Mouse (Mus musculus) embryonic facial prominence, embryonic 15.5 days (tissue): ENCODE data around the gene Gipc3. TPM values are rescaled to one million over a fixed set of nuclear protein-coding genes. Genes with fewer than 3 reads are reported as not detected.

Experiments used
- ATAC-seq: fragments of 200-750 bp; cut with Nextera tagmentation; 2 replicates; pipeline ENCODE4 v1.8.0; 2017; ENCODE audit warnings: low read depth, moderate TSS enrichment; ENCODE audit not compliant: insufficient number of reproducible peaks, low FRiP score, low TSS enrichment
- H3K27ac ChIP-seq: fragments of 300-500 bp; sonication (generic); replicated peaks from 2 replicates; pipeline ENCODE4 v1.5.1; 2015; ENCODE audit warnings: mild to moderate bottlenecking, inconsistent platforms
- H3K27me3 ChIP-seq: fragments of 300-500 bp; sonication (generic); 2 replicates; pipeline ENCODE4 v1.6.1; 2015; ENCODE audit warnings: inconsistent platforms
- H3K36me3 ChIP-seq: fragments of 300-500 bp; sonication (generic); 2 replicates; pipeline ENCODE4 v1.6.1; 2015; ENCODE audit warnings: mild to moderate bottlenecking, inconsistent platforms
- H3K4me1 ChIP-seq: fragments of 300-500 bp; sonication (generic); 2 replicates; pipeline ENCODE4 v1.6.1; 2015; ENCODE audit warnings: inconsistent platforms
- H3K4me2 ChIP-seq: fragments of 300-500 bp; sonication (generic); replicated peaks from 2 replicates; pipeline ENCODE4 v1.6.1; 2015; ENCODE audit warnings: mild to moderate bottlenecking, inconsistent platforms
- H3K4me3 ChIP-seq: fragments of 300-500 bp; sonication (generic); replicated peaks from 2 replicates; pipeline ENCODE4 v1.5.1; 2015; ENCODE audit warnings: mild to moderate bottlenecking, inconsistent platforms
- H3K9ac ChIP-seq: fragments of 300-500 bp; sonication (generic); 2 replicates; pipeline ENCODE4 v1.6.1; 2015; ENCODE audit warnings: inconsistent platforms
- H3K9me3 ChIP-seq: fragments of 300-500 bp; sonication (generic); replicated peaks from 2 replicates; pipeline ENCODE4 v1.6.1; 2016; ENCODE audit warnings: inconsistent platforms
- WGBS: fragments of 180-500 bp; shearing (Covaris S2); methylation state at CpG from one replicate; pipeline ENCODE4 v1.1.7; 2015; 5-methylcytosine and 5-hydroxymethylcytosine counted together
- polyA plus RNA-seq: library from polyadenylated mRNA; unstranded; fragments of >200 nt; fragmentation: Nextera tagmentation; extraction: Ambion mirVana; gene quantifications from 2 replicates; pipeline ENCODE4 v1.2.1, GENCODE M21; 2015

Gene Gipc3
- polyA plus RNA-seq, 1 experiment from 2014 or later: 0.29 TPM

DNA sequence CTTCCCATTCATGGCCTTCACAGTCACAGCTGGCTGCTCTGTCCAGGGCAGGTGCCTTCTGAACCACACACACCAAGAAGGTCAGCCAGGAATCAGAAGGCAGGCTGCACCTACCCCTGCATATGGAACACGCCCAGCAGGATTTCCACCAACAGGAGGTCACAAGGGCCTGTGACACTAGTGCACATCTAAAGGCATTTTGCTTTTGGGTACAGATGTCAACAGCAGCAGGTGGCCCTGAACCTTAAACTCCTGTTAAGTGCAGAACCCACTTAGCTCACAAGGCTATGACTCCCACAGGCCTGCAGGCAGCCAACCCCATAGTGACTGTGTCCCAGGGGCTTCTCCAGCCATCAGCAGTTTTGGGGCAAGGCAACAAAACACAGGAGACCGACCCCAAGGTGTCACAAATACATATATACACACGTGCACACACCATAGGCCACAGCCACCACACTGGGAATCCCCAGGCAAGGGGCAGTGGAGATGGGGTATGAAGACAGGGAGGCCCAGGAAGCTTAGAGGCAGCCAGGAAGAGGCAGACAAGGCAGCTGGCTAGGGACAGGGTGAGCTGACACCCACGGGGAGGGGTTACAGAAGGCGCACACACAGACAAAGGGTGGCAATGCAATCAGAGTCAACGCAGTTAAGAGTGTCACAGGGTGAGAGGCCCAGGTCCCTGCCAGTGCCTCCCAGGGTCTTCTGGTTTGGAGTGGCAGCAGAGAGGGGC lies 23.6 kb upstream of the Gipc3 start:
- WGBS: 78% methylated on average over 6 of the region's 6 CpGs
- Histone ChIP-seq H3K36me3 (peaks cover 56% of the 10 kb centered on the region), H3K27me3 (peaks cover 28% of the 10 kb centered on the region), H3K4me3 (no peak overlapping the region), H3K4me1 (peaks cover 31% of the 10 kb centered on the region), H3K9ac (no peak overlapping the region), H3K27ac (no peak overlapping the region), H3K4me2 (no peak overlapping the region), H3K9me3 (no peaks in the 10 kb centered on the region)
- ATAC-seq: no peak

DNA sequence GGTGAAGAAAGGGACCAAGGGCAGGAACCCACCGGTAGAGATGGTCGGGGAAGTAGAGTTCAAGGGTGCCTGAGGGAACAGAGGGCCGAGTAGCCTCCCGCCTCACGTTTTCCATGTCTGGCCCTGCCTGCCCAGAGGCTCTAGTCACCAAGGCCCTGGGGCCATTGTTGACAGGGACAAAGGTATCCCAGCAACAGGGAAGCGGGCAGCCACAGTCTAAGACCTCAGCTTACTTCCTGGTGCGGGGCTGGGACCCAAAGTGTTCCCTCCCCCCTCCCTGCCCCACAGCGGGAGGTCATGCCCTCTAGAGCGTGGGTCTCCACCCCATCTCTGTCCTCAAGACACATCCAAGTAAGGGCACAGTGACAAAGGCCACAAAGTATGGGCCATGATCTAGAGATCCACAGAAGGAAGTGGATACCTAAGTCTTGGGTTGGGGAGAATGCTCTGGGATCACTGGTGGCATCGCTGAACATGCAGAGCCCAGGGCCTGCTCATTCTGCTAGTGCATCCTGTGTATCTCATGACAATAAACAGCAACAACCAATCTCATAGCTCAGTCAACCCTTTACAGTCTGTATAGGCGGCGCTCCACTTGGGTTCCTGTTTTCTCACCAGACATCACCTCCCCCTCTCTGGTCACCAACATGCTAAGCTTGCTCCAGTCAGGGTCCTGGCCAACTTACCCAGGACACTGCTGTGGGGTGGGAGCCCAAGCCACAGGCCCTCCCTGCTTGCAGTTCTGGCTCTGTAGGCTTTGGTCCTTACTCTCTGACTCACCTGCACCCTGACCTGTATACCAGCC lies 22.8 kb upstream of the Gipc3 start, which contains the start of gene 4930404N11Rik:
TSS of gene 4930404N11Rik (minus strand) at position 145 of the 805 bp plus-strand sequence.
- Histone ChIP-seq H3K4me3 (peak within 1 kb of the TSS; percentile 34), H3K9ac (peak within 1 kb of the TSS; percentile 15; the same call in 1 of the 2 replicates), H3K36me3 (peaks cover 52% of the 10 kb centered on the region), H3K27ac (no peak within 1 kb of the TSS), H3K4me1 (peaks cover 37% of the 10 kb centered on the region), H3K27me3 (peaks cover 28% of the 10 kb centered on the region), H3K9me3 (no peaks in the 10 kb centered on the region), H3K4me2 (peak within 1 kb of the TSS; percentile 53)
- 30% methylated on average over 12 of the region's 12 CpGs for WGBS
- ATAC-seq: 0 out of 2 replicates have a peak, but pooled peaks have one; percentile 6

DNA sequence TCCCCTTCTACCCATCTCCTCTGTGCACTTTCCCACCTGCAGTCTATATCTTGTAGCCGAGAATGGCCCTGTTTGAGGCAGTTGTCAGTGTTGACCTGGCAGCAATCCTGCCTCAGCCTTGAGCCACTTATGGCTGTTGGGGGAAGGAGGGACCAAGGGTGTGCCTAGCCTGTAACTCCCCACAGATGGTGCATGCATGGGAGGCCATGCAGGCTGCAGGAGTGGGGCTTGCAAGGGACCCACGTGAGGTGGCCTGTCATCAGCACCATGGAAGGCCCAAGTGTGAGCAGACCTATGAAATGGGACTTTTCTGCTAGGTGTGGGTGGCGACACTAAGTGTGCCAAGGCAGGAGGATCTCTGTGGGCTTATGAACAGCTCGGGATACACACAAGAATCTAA lies 22.0 kb upstream of the Gipc3 start:
- Histone ChIP-seq H3K9me3 (no peaks in the 10 kb centered on the region), H3K27ac (no peak overlapping the region), H3K36me3 (peaks cover 44% of the 10 kb centered on the region), H3K4me3 (peak overlapping the region; percentile 34; the same call in 1 of the 2 replicates), H3K27me3 (peaks cover 28% of the 10 kb centered on the region), H3K4me2 (peak overlapping the region; percentile 53; the same call in 1 of the 2 replicates), H3K9ac (no peak overlapping the region), H3K4me1 (peaks cover 43% of the 10 kb centered on the region)
- ATAC-seq: no peak; the same call in 1 of the 2 replicates
- WGBS: 35% methylated on average over 4 of the region's 4 CpGs

DNA sequence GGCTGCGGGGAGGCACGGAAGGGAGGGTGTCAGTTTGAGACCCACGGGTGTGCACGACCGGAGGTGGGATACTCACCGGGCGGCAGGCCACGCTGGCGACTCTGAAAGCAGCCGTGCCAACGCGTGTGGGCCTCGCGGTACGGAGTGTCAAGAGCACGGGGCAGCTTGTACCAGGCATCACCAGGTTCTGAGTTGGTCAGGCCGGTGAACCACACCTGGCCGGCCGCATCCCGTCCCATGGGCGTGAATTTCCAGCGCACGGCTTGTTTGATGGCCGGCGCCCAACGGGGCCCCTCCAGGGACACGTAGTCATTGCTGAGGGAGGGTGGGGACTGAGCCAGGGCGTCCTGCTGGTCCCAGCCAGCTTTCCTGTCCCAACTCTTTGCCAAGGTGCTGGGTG lies 21.6 kb upstream of the Gipc3 start:
- 16% methylated on average over 28 of the region's 28 CpGs for WGBS
- peaks cover 47% of the 10 kb centered on the region for H3K4me1 ChIP-seq
- H3K9me3 ChIP-seq: no peaks in the 10 kb centered on the region
- H3K36me3 ChIP-seq: peaks cover 40% of the 10 kb centered on the region
- peaks cover 28% of the 10 kb centered on the region for H3K27me3 ChIP-seq
- no peak for ATAC-seq
- no peak overlapping the region for H3K27ac ChIP-seq
- H3K4me3 ChIP-seq: peak overlapping the region; percentile 34
- H3K9ac ChIP-seq: peak overlapping the region; percentile 15; the same call in 1 of the 2 replicates
- H3K4me2 ChIP-seq: peak overlapping the region; percentile 53

DNA sequence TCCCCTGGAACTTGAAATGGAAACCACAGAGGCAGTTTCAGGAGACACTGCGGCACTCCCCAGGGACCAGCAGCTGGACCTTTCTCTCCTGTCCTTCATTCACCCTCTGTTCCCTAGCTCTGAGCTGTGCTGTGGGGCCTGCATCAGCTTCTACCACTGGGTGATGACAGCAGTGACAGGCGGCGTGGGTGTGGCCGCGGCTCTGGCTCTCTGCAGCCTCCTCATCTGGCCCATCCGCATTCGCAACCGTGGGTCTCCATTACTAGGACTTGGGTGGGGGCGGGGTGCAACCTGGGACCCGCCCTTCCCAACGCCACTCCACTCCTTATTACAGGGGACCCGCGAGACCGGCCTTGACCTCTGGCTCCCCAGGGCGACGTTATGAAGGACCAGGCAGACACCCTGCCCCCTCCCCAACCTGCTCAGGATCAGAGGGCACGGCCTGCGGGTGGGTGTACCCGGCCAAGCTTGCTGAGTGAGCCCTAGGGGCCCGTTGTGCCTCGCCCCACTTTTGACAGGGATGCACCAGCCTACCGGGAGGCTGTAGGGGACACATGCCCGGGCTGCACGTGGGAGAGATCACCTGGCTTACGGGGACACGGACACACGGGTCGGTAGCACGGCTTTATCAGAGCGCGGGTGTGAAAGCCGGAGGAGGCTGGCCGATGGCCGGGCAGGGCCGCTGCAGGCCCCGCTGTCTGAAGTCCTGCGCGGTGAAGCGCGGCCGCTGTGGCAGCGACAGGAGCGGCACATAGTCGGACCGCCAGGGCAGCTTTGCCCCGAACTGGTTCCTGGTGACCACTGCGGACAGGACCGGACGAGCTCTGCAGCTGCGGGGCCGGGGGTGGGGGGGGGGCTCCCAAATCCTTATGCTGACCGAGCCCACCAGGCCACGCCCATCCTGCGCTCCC lies 20.6 kb upstream of the Gipc3 start:
- WGBS: 13% methylated on average over 54 of the region's 54 CpGs

DNA sequence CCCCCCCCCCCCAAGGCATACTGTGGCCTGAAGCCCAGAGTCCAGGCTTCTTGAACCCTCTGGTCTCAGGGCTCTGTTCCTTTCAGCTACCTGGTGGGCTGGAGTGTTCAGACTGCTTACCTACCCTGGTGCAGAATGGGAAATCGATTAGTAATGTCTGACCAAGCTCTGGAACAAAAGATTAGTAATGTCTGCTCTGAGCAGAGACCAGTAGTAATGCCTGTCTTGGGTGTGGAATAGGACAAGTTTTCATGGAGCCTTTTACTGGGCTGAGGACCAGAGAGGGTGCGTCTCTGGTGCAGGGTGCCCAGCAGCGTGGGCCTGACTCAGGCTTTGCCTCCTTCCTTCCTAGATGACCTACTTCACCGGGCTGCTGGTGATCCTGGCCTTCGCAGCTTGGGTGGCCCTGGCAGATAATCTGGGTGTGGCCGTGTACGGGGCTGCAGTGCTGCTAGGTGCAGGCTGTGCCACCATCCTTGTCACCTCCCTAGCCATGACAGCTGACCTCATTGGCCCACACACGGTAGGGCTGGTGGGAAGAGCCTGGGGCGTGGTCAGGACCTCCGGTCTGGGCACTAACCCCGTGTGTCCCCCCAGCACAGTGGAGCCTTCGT lies 19.4 kb upstream of the Gipc3 start:
- Histone ChIP-seq H3K36me3 (peaks cover 18% of the 10 kb centered on the region), H3K4me3 (no peak overlapping the region), H3K9me3 (no peaks in the 10 kb centered on the region), H3K27me3 (peaks cover 28% of the 10 kb centered on the region), H3K4me2 (no peak overlapping the region), H3K9ac (no peak overlapping the region), H3K4me1 (peaks cover 62% of the 10 kb centered on the region), H3K27ac (no peak overlapping the region)
- 76% methylated on average over 12 of the region's 12 CpGs for WGBS
- no peak for ATAC-seq

More for the DNA sequence above, 20.6 kb upstream of the Gipc3 start:
- Histone ChIP-seq H3K9me3 (no peaks in the 10 kb centered on the region), H3K27me3 (peaks cover 28% of the 10 kb centered on the region), H3K36me3 (peaks cover 30% of the 10 kb centered on the region), H3K4me2 (peak overlapping the region; percentile 53), H3K27ac (no peak overlapping the region), H3K4me3 (peak overlapping the region; percentile 34), H3K4me1 (peaks cover 55% of the 10 kb centered on the region), H3K9ac (peak overlapping the region; percentile 15; the same call in 1 of the 2 replicates)
- no peak for ATAC-seq

DNA sequence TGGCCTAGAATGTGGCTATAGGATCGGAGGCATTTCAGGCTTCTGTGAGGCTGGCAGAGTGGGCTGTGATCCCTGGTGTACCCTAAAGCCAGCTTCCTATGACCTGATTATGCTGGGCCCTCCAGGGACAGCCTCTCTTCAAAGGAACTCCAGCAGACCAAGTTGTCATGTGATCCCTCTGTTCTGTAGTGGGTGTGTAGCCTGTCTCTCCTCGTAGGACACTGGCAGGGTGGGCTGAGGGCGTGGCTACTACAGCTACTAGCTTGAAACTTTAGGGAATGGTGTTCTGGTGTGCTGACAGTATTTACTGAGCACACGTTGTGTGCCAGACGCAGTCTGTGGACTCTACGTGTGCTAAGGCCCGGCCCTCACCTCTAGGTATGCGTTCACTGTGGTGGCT lies 17.7 kb upstream of the Gipc3 start:
- 48% methylated on average over 8 of the region's 8 CpGs for WGBS
- Histone ChIP-seq H3K27ac (no peak overlapping the region), H3K27me3 (peaks cover 28% of the 10 kb centered on the region), H3K4me1 (peaks cover 68% of the 10 kb centered on the region), H3K9ac (no peak overlapping the region), H3K9me3 (no peaks in the 10 kb centered on the region), H3K4me2 (no peak overlapping the region), H3K4me3 (no peak overlapping the region), H3K36me3 (peaks cover 4% of the 10 kb centered on the region; the same call in 1 of the 2 replicates)
- ATAC-seq: no peak

DNA sequence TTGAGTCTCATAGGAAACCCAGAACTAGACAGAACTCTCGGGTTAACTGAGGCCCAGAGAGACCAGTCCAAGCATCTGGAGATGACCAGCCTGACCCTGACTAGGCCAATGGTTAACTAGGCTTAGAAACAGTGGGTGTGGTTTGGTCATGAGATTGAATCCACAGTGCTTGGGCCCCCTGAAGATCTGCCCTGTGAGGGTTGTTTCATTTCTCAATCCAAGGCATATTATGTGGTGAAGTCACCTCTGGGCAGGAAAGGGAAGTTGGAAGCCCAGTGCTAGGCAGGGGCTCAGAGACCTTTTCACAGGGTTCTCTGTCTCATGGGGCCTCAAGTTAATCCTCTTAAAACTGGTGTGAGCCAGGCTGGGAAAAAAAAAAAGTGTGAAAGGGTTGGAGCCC lies 15.8 kb upstream of the Gipc3 start:
- Histone ChIP-seq H3K27ac (no peak overlapping the region), H3K4me1 (peaks cover 62% of the 10 kb centered on the region), H3K36me3 (peaks cover 4% of the 10 kb centered on the region; the same call in 1 of the 2 replicates), H3K27me3 (peaks cover 15% of the 10 kb centered on the region), H3K4me2 (peak overlapping the region; percentile 97), H3K9me3 (no peaks in the 10 kb centered on the region), H3K9ac (no peak overlapping the region), H3K4me3 (peak overlapping the region; percentile 85; the same call in 1 of the 2 replicates)
- WGBS: 70% methylated on average over 1 of the region's 1 CpGs
- no peak for ATAC-seq

DNA sequence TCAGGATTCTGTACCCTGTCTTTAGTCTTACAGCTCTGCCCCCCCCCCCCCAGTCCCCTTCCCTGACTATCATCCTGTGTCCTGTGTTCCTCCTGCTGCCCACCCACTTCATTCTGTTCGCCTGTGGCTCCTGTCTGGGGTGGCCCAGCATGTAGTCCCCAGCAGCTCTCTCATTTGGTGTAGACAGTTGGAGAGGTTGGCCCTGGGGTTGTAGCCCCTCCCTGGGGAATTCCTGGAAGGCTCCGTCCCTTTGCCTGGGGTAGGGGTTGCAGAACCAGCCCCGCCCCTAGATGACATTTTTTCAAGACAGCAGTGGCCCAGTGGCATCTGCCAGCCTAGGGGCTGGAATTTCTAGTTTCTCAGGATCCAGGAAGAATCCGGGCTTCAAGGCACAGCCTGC lies 15.1 kb upstream of the Gipc3 start:
- peaks cover 4% of the 10 kb centered on the region; the same call in 1 of the 2 replicates for H3K36me3 ChIP-seq
- 16% methylated on average over 4 of the region's 4 CpGs for WGBS
- peaks cover 56% of the 10 kb centered on the region for H3K4me1 ChIP-seq
- H3K9me3 ChIP-seq: no peaks in the 10 kb centered on the region
- no peak for ATAC-seq
- H3K27ac ChIP-seq: no peak overlapping the region
- peak overlapping the region; percentile 97 for H3K4me2 ChIP-seq
- H3K27me3 ChIP-seq: peaks cover 9% of the 10 kb centered on the region
- peak overlapping the region; percentile 85 for H3K4me3 ChIP-seq
- peak overlapping the region; percentile 81 for H3K9ac ChIP-seq
